ENCODE assay signal across 16 mouse cellular contexts in the genomic region with DNA sequence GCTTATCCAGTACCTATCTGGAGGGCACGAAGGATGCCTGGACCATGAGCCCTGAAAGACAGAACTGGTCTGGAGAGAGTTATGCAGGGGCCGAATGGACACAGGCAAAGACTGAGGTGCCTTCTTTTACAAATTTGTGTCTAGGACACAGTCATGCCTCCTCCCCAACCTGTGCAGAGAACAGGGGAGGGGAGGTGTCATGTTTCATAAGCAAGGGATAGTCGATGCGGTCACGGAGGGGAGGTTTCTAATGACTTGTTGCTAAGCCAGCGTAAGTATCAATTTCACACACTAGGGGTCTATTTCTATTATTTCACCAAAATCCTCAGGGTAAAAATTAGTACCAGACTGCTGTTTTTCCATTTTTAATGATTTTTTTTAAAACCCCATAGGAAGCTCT.
"Had no signal": no experiment of that assay in that cellular context is flagged by ENCODE, and none has a peak within 500 bp of the region (broad histone marks: within the 10 kb centered on the region; RNA-seq: fewer than 3 reads in every experiment).

No protein-coding gene starts in this region.

- DNase-seq: lung, embryonic 14.5 days; lung, postnatal 10 days; lung, postnatal 4 days; midbrain, embryonic 14.5 days; right cerebral cortex, postnatal 14 days; thymus, adult 2 months; thymus, postnatal 25 days; thymus, postnatal 4 days had no signal

- H3K4me2 ChIP-seq: lung, embryonic 14.5 days; midbrain, embryonic 12.5 days; neural tube, embryonic 13.5 days; neural tube, embryonic 15.5 days; stomach, embryonic 15.5 days had no signal

- H3K4me3 ChIP-seq: midbrain, embryonic 10.5 days; midbrain, embryonic 12.5 days; myocyte; neural tube, embryonic 13.5 days; neural tube, embryonic 15.5 days; stomach, embryonic 15.5 days had no signal

- H3K9ac ChIP-seq: lung, embryonic 14.5 days; midbrain, embryonic 12.5 days; neural tube, embryonic 13.5 days; neural tube, embryonic 15.5 days; stomach, embryonic 15.5 days had no signal

- H3K27me3 ChIP-seq: midbrain, embryonic 12.5 days; neural tube, embryonic 13.5 days; neural tube, embryonic 15.5 days; stomach, embryonic 15.5 days had no signal

- H3K36me3 ChIP-seq: midbrain, embryonic 10.5 days; midbrain, embryonic 12.5 days; neural tube, embryonic 13.5 days; neural tube, embryonic 15.5 days; stomach, embryonic 15.5 days had no signal

- H3K9me3 ChIP-seq: midbrain, embryonic 10.5 days; midbrain, embryonic 12.5 days; neural tube, embryonic 13.5 days; neural tube, embryonic 15.5 days; stomach, embryonic 15.5 days had no signal

- ATAC-seq: midbrain, embryonic 16.5 days had no signal

- H3K27ac ChIP-seq: neural tube, embryonic 15.5 days; stomach, embryonic 15.5 days; stomach, postnatal 0 days had no signal
